Mouse (Mus musculus): ENCODE measurements around the gene Zfp622.

Zfp622 gene

GRCm38 (mm10) chr15:25984067-25984733 is at the start of gene Zfp622:
Gene Zfp622, plus strand, starts transcription at chr15:25984366.
- DNase-seq, result peak; percentile 97

GRCm38 (mm10) chr15:25934411-25934810 is 49.8 kb upstream of the Zfp622 start:
- no peak for DNase-seq

GRCm38 (mm10) chr15:25938496-25938895 is 45.7 kb upstream of the Zfp622 start:
- no peak for DNase-seq

- no peak for DNase-seq
These were observed 43.5 kb upstream of the Zfp622 start for GRCm38 (mm10) chr15:25940397-25941377.

- no peak for DNase-seq
These were observed 42.7 kb upstream of the Zfp622 start for GRCm38 (mm10) chr15:25941514-25941913.

- DNase-seq, result no peak
These were observed 41.8 kb upstream of the Zfp622 start for GRCm38 (mm10) chr15:25942415-25942814.

- no peak for DNase-seq
These were observed 40.6 kb upstream of the Zfp622 start for GRCm38 (mm10) chr15:25943386-25944137.

GRCm38 (mm10) chr15:25945224-25945623 is 38.9 kb upstream of the Zfp622 start:
- no peak for DNase-seq

- DNase-seq, result no peak
These were observed 37.7 kb upstream of the Zfp622 start for GRCm38 (mm10) chr15:25946482-25946881.

- no peak for DNase-seq
These were observed 36.8 kb upstream of the Zfp622 start for GRCm38 (mm10) chr15:25947383-25947782.

GRCm38 (mm10) chr15:25948257-25949223 is 35.6 kb upstream of the Zfp622 start:
- DNase-seq, result no peak

- DNase-seq, result no peak
These were observed 34.5 kb upstream of the Zfp622 start for GRCm38 (mm10) chr15:25949696-25950095.

GRCm38 (mm10) chr15:25950584-25950983 is 33.6 kb upstream of the Zfp622 start:
- DNase-seq, result no peak

- no peak for DNase-seq
These were observed 33.1 kb upstream of the Zfp622 start for GRCm38 (mm10) chr15:25951037-25951436.

- DNase-seq, result no peak
These were observed 28.2 kb upstream of the Zfp622 start for GRCm38 (mm10) chr15:25956001-25956400.

GRCm38 (mm10) chr15:25956422-25957117 is 27.6 kb upstream of the Zfp622 start:
- DNase-seq, result no peak

GRCm38 (mm10) chr15:25957651-25958050 is 26.5 kb upstream of the Zfp622 start:
- DNase-seq, result no peak

GRCm38 (mm10) chr15:25959375-25959774 is 24.8 kb upstream of the Zfp622 start:
- no peak for DNase-seq

- no peak for DNase-seq
These were observed 23.9 kb upstream of the Zfp622 start for GRCm38 (mm10) chr15:25960231-25960630.

- DNase-seq, result no peak
These were observed 17.9 kb upstream of the Zfp622 start for GRCm38 (mm10) chr15:25966220-25966774.

- DNase-seq, result no peak
These were observed 12.6 kb upstream of the Zfp622 start for GRCm38 (mm10) chr15:25971596-25971995.

All from cerebellum, adult 9-11 months (tissue).